Mouse (Mus musculus) lung, adult 2 months (tissue): ENCODE results near the gene Tdrd6.

Source experiments
- CTCF ChIP-seq: fragments of 200-500 bp; IDR thresholded peaks from 2 replicates; pipeline ENCODE4 v1.5.1; 2011; ENCODE audit warnings: mild to moderate bottlenecking, low read length, control low read depth; ENCODE audit not compliant: insufficient read depth
- POLR2A ChIP-seq: fragments of 200-500 bp; IDR thresholded peaks from 2 replicates; pipeline ENCODE4 v1.6.1; 2011; ENCODE audit warnings: low read depth, mild to moderate bottlenecking, control low read depth, low read length, borderline replicate concordance; ENCODE audit errors: extremely low read depth

- no peak for TF ChIP-seq CTCF
- TF ChIP-seq POLR2A, result no peak
Observed at GRCm38 (mm10) chr17:43598706-43599105, 31.4 kb downstream of the Tdrd6 start.
